Mouse (Mus musculus): ENCODE data around the gene Cavin1. TPM values are rescaled to one million over a fixed set of nuclear protein-coding genes. Genes with fewer than 3 reads are reported as not detected.
"Not testable (repeated sequence)": the region's sequence is repeated elsewhere in the genome, so short reads cannot be mapped to it uniquely, and the experiment has no call there.

The Cavin1 gene
- total RNA-seq, 1 experiment, result 30.7 TPM

GRCm38 (mm10) chr11:101008206-101009045 lies 37.7 kb upstream of the Cavin1 start:
- H3K27ac ChIP-seq (ENCODE audit: insufficient read depth, low read depth, low read length, poor library complexity, severe bottlenecking), result no peak overlapping the region
- H3K36me3 ChIP-seq (ENCODE audit: control insufficient read depth, insufficient read depth, low read length, poor library complexity, severe bottlenecking), result no peaks in the 10 kb centered on the region
- TF ChIP-seq ZC3H11A (IDR thresholded peaks at IDR 0.05; ENCODE audit: borderline replicate concordance, low read depth, low read length) (no peak), MAFK (IDR thresholded peaks at IDR 0.05; ENCODE audit: insufficient read depth, low read depth, low read length) (no peak), ZNF384 (IDR thresholded peaks at IDR 0.05; ENCODE audit: low read depth, low read length) (no peak; the same call in 1 of the 2 replicates)
- DNase-seq (ENCODE audit: low read depth, low spot score), result no peak
- peak overlapping the region; percentile 58 to 82; a peak in 2 of 4 replicates for H3K4me3 ChIP-seq (ENCODE audit: insufficient read depth in 1 of 2, low read depth in 1 of 2, low read length in 2 of 2, poor library complexity in 1 of 2, severe bottlenecking in 1 of 2)
- in situ Hi-C loops (cut with MboI; ENCODE audit: low sequenced_read_pairs in 2 of 2, unreplicated experiment in 2 of 2), result no loop called here
- H3K4me1 ChIP-seq (ENCODE audit: control insufficient read depth in 2 of 2, insufficient read depth in 2 of 2, low read length in 2 of 2, poor library complexity in 1 of 2), result no peaks in the 10 kb centered on the region
- H3K9me3 ChIP-seq (ENCODE audit: control insufficient read depth, insufficient read depth, low read depth, low read length), result no peaks in the 10 kb centered on the region
- peak overlapping the region; percentile 71; the same call in 1 of the 2 replicates for H3K9ac ChIP-seq (ENCODE audit: insufficient read depth, low read depth, low read length, poor library complexity, severe bottlenecking)

GRCm38 (mm10) chr11:101003025-101003685 lies 32.5 kb upstream of the Cavin1 start:
- in situ Hi-C loops (cut with MboI; ENCODE audit: low sequenced_read_pairs in 2 of 2, unreplicated experiment in 2 of 2), result no loop called here
- peaks cover 0 to 20% of the 10 kb centered on the region in 2 experiments; a peak in 3 of 4 replicates for H3K4me1 ChIP-seq (ENCODE audit: control insufficient read depth in 2 of 2, insufficient read depth in 2 of 2, low read length in 2 of 2, poor library complexity in 1 of 2)
- H3K36me3 ChIP-seq (ENCODE audit: control insufficient read depth, insufficient read depth, low read length, poor library complexity, severe bottlenecking), result no peaks in the 10 kb centered on the region
- no peak overlapping the region for H3K9ac ChIP-seq (ENCODE audit: insufficient read depth, low read depth, low read length, poor library complexity, severe bottlenecking)
- no peak for TF ChIP-seq MAFK (IDR thresholded peaks at IDR 0.05; ENCODE audit: insufficient read depth, low read depth, low read length)
- TF ChIP-seq ZNF384 (IDR thresholded peaks at IDR 0.05; ENCODE audit: low read depth, low read length), result peak; percentile 79
- no peak overlapping the region for H3K4me3 ChIP-seq (ENCODE audit: insufficient read depth in 1 of 2, low read depth in 1 of 2, low read length in 2 of 2, poor library complexity in 1 of 2, severe bottlenecking in 1 of 2)
- H3K27ac ChIP-seq (ENCODE audit: insufficient read depth, low read depth, low read length, poor library complexity, severe bottlenecking), result no peak overlapping the region
- no peak for DNase-seq (ENCODE audit: low read depth, low spot score)
- no peaks in the 10 kb centered on the region for H3K9me3 ChIP-seq (ENCODE audit: control insufficient read depth, insufficient read depth, low read depth, low read length)

GRCm38 (mm10) chr11:101001875-101002552 lies 31.3 kb upstream of the Cavin1 start:
- H3K4me3 ChIP-seq (ENCODE audit: insufficient read depth in 1 of 2, low read depth in 1 of 2, low read length in 2 of 2, poor library complexity in 1 of 2, severe bottlenecking in 1 of 2); H3K27ac ChIP-seq (ENCODE audit: insufficient read depth, low read depth, low read length, poor library complexity, severe bottlenecking); H3K9me3 ChIP-seq (ENCODE audit: control insufficient read depth, insufficient read depth, low read depth, low read length); H3K36me3 ChIP-seq (ENCODE audit: control insufficient read depth, insufficient read depth, low read length, poor library complexity, severe bottlenecking); DNase-seq (ENCODE audit: low read depth, low spot score); in situ Hi-C loops (cut with MboI; ENCODE audit: low sequenced_read_pairs in 2 of 2, unreplicated experiment in 2 of 2); H3K9ac ChIP-seq (ENCODE audit: insufficient read depth, low read depth, low read length, poor library complexity, severe bottlenecking): not testable (repeated sequence)
- peaks cover 0 to 22% of the 10 kb centered on the region in 2 experiments; a peak in 3 of 4 replicates for H3K4me1 ChIP-seq (ENCODE audit: control insufficient read depth in 2 of 2, insufficient read depth in 2 of 2, low read length in 2 of 2, poor library complexity in 1 of 2)

- Histone ChIP-seq H3K9ac (ENCODE audit: insufficient read depth, low read depth, low read length, poor library complexity, severe bottlenecking) (no peak overlapping the region), H3K27ac (ENCODE audit: insufficient read depth, low read depth, low read length, poor library complexity, severe bottlenecking) (peak overlapping the region; percentile 15; the same call in 1 of the 2 replicates), H3K4me3 (ENCODE audit: insufficient read depth in 1 of 2, low read depth in 1 of 2, low read length in 2 of 2, poor library complexity in 1 of 2, severe bottlenecking in 1 of 2) (0 out of 4 replicates have a peak overlapping the region, but pooled peaks of 1 of the 2 experiments have one; percentile 4), H3K36me3 (ENCODE audit: control insufficient read depth, insufficient read depth, low read length, poor library complexity, severe bottlenecking) (no peaks in the 10 kb centered on the region), H3K9me3 (ENCODE audit: control insufficient read depth, insufficient read depth, low read depth, low read length) (no peaks in the 10 kb centered on the region), H3K4me1 (ENCODE audit: control insufficient read depth in 2 of 2, insufficient read depth in 2 of 2, low read length in 2 of 2, poor library complexity in 1 of 2) (peaks cover 0 to 22% of the 10 kb centered on the region in 2 experiments; a peak in 3 of 4 replicates)
- in situ Hi-C loops (cut with MboI; ENCODE audit: low sequenced_read_pairs in 2 of 2, unreplicated experiment in 2 of 2), result no loop called here
- TF ChIP-seq ZNF384 (IDR thresholded peaks at IDR 0.05; ENCODE audit: low read depth, low read length), result no peak
- peak; percentile 72 for DNase-seq (ENCODE audit: low read depth, low spot score)
Observed at GRCm38 (mm10) chr11:100999254-100999653, 28.6 kb upstream of the Cavin1 start.

GRCm38 (mm10) chr11:100998836-100999235 lies 28.1 kb upstream of the Cavin1 start:
- in situ Hi-C loops (cut with MboI; ENCODE audit: low sequenced_read_pairs in 2 of 2, unreplicated experiment in 2 of 2), result no loop called here
- TF ChIP-seq HCFC1 (IDR thresholded peaks at IDR 0.05; ENCODE audit: borderline replicate concordance, insufficient read depth, low read length) (no peak), ZC3H11A (IDR thresholded peaks at IDR 0.05; ENCODE audit: borderline replicate concordance, low read depth, low read length) (no peak), ZNF384 (IDR thresholded peaks at IDR 0.05; ENCODE audit: low read depth, low read length) (no peak), MAFK (IDR thresholded peaks at IDR 0.05; ENCODE audit: insufficient read depth, low read depth, low read length) (peak; percentile 92), CHD2 (IDR thresholded peaks at IDR 0.05; ENCODE audit: low read depth, low read length) (no peak)
- H3K9ac ChIP-seq (ENCODE audit: insufficient read depth, low read depth, low read length, poor library complexity, severe bottlenecking), result no peak overlapping the region
- no peaks in the 10 kb centered on the region for H3K9me3 ChIP-seq (ENCODE audit: control insufficient read depth, insufficient read depth, low read depth, low read length)
- no peak for DNase-seq (ENCODE audit: low read depth, low spot score)
- H3K4me1 ChIP-seq (ENCODE audit: control insufficient read depth in 2 of 2, insufficient read depth in 2 of 2, low read length in 2 of 2, poor library complexity in 1 of 2), result peaks cover 0 to 22% of the 10 kb centered on the region in 2 experiments; a peak in 3 of 4 replicates
- H3K36me3 ChIP-seq (ENCODE audit: control insufficient read depth, insufficient read depth, low read length, poor library complexity, severe bottlenecking), result no peaks in the 10 kb centered on the region
- no peak overlapping the region for H3K4me3 ChIP-seq (ENCODE audit: insufficient read depth in 1 of 2, low read depth in 1 of 2, low read length in 2 of 2, poor library complexity in 1 of 2, severe bottlenecking in 1 of 2)
- peak overlapping the region; percentile 8; the same call in 1 of the 2 replicates for H3K27ac ChIP-seq (ENCODE audit: insufficient read depth, low read depth, low read length, poor library complexity, severe bottlenecking)
